Mouse (Mus musculus) small intestine, adult 2 months (tissue): ENCODE results near the gene Tmem129.

Experiments used
- CTCF ChIP-seq: fragments of 200-500 bp; IDR thresholded peaks from 2 replicates; pipeline ENCODE4 v1.5.1; 2012; ENCODE audit warnings: low read depth, mild to moderate bottlenecking, control low read depth, inconsistent platforms, low read length, moderate library complexity, mixed read lengths; ENCODE audit not compliant: insufficient replicate concordance, insufficient read length; ENCODE audit errors: extremely low read depth
- POLR2A ChIP-seq: fragments of 200-500 bp; IDR thresholded peaks from 2 replicates; pipeline ENCODE4 v1.6.1; 2012; ENCODE audit warnings: low read depth, mild to moderate bottlenecking, control low read depth, inconsistent platforms, low read length, moderate library complexity

DNA sequence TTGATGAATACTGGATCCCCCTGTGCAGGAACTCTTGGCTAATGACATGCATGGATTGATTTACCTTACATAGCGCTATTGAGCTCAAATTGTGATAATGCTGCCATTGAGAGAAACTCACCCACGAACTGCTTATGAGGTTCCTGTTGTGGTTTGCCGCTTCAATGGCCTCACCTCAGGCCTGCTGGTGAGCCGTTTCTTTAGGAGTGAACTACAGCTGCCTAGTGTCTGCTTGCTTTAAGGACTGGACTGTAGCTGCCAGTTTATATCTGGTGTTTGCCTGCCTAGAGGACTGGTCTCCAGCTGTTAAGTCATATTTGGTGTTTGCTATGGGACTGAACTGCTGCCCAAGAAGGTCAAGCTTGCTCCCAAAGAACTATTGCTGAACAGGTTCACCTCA, 24.7 kb upstream of the Tmem129 start:
- TF ChIP-seq POLR2A (no peak), CTCF (no peak)
